Mouse (Mus musculus) heart, embryonic 15.5 days (tissue): ENCODE measurements around the gene Tbc1d24. TPM values are rescaled to one million over a fixed set of nuclear protein-coding genes. Genes with fewer than 3 reads are reported as not detected.

ENCODE experiments used
- ATAC-seq: fragments of 200-750 bp; cut with Nextera tagmentation; replicated peaks from 2 replicates; pipeline ENCODE4 v1.8.0; 2017; ENCODE audit warnings: low read depth, moderate TSS enrichment; ENCODE audit not compliant: insufficient number of reproducible peaks, insufficient read depth, low FRiP score
- H3K27ac ChIP-seq: fragments of 300-500 bp; sonication (generic); 2 replicates; pipeline ENCODE4 v1.5.1; 2015; ENCODE audit warnings: mild to moderate bottlenecking, inconsistent platforms
- H3K27me3 ChIP-seq: fragments of 300-500 bp; sonication (generic); 2 replicates; pipeline ENCODE4 v1.6.1; 2015; ENCODE audit warnings: inconsistent platforms
- H3K36me3 ChIP-seq: fragments of 300-500 bp; sonication (generic); 2 replicates; pipeline ENCODE4 v1.6.1; 2015; ENCODE audit warnings: mild to moderate bottlenecking, inconsistent platforms
- H3K4me1 ChIP-seq: fragments of 300-500 bp; sonication (generic); replicated peaks from 2 replicates; pipeline ENCODE4 v1.6.1; 2015; ENCODE audit warnings: inconsistent platforms
- H3K4me2 ChIP-seq: fragments of 300-500 bp; sonication (generic); 2 replicates; pipeline ENCODE4 v1.6.1; 2015; ENCODE audit warnings: inconsistent platforms, mild to moderate bottlenecking, moderate library complexity
- H3K4me3 ChIP-seq: fragments of 300-500 bp; sonication (generic); 2 replicates; pipeline ENCODE4 v1.5.1; 2015; ENCODE audit warnings: mild to moderate bottlenecking, inconsistent platforms
- H3K9ac ChIP-seq: fragments of 300-500 bp; sonication (generic); 2 replicates; pipeline ENCODE4 v1.6.1; 2015; ENCODE audit warnings: mild to moderate bottlenecking, inconsistent platforms
- H3K9me3 ChIP-seq: fragments of 300-500 bp; sonication (generic); replicated peaks from 2 replicates; pipeline ENCODE4 v1.6.1; 2016; ENCODE audit warnings: inconsistent platforms
- WGBS: fragments of 180-500 bp; shearing (Covaris S2); methylation state at CpG from one replicate; pipeline ENCODE4 v1.1.7; 2015; ENCODE audit warnings: mixed read lengths; 5-methylcytosine and 5-hydroxymethylcytosine counted together
- polyA plus RNA-seq: library from polyadenylated mRNA; unstranded; fragments of >200 nt; fragmentation: Nextera tagmentation; extraction: Ambion mirVana; gene quantifications from 2 replicates; pipeline ENCODE4 v1.2.1, GENCODE M21; 2015

Gene Tbc1d24
- polyA plus RNA-seq, 1 experiment from 2014 or later = 3.8 TPM

DNA sequence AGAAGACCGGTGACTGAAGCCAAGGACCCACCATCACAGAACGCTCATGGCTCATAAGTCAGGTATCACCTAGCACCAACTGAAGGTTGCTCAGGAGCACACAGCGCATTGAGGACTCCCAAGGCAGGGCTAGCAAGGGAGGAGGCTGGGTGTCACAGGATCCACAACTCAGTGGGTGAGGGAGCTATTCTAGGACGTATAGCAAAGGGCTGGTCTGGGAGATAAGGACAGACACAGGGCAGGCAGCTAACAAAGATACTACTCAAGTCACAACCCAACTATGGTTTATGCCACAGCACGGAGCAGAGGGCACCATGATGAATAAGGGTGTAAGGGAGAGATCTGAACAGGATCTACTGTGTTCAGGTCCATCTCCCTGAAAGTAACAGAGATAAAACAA lies 20.5 kb upstream of the Tbc1d24 start:
- no peak overlapping the region for H3K9ac ChIP-seq
- H3K4me2 ChIP-seq = no peak overlapping the region
- no peak overlapping the region for H3K4me3 ChIP-seq
- H3K9me3 ChIP-seq = no peaks in the 10 kb centered on the region
- no peak overlapping the region for H3K27ac ChIP-seq
- H3K36me3 ChIP-seq = peaks cover 75% of the 10 kb centered on the region
- 85% methylated on average over 5 of the region's 5 CpGs for WGBS
- no peak for ATAC-seq
- H3K4me1 ChIP-seq = peaks cover 4% of the 10 kb centered on the region
- no peaks in the 10 kb centered on the region for H3K27me3 ChIP-seq

DNA sequence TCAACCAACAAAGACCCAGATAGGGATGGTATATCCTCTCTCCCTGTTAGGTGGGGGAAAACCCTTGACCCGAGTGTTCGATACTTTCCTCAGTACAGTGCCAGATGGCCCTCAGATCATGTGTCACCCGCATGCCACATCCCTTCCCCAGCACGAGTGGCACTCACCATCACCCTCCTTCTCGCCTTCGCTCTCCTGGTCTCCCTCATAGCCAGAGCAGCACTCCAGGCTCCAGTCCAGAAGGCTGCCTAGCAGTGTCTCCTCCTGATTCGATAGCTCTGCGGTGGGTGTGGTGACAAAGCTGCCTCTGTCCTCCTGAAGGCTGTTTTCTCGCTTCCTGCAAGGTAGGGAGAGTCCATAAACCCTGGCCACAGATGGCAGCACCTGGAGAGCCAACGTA lies 19.4 kb upstream of the Tbc1d24 start:
- no peak for ATAC-seq
- H3K27me3 ChIP-seq = no peaks in the 10 kb centered on the region
- H3K9ac ChIP-seq = no peak overlapping the region
- H3K36me3 ChIP-seq = peaks cover 64% of the 10 kb centered on the region
- H3K9me3 ChIP-seq = no peaks in the 10 kb centered on the region
- no peak overlapping the region for H3K4me3 ChIP-seq
- peaks cover 10% of the 10 kb centered on the region for H3K4me1 ChIP-seq
- no peak overlapping the region for H3K4me2 ChIP-seq
- WGBS = 86% methylated on average over 10 of the region's 10 CpGs
- H3K27ac ChIP-seq = no peak overlapping the region

GRCm38 (mm10) chr17:24223513-24223912 lies 18.2 kb upstream of the Tbc1d24 start:
- H3K4me1 ChIP-seq = peaks cover 15% of the 10 kb centered on the region
- WGBS = 78% methylated on average over 5 of the region's 5 CpGs
- H3K9me3 ChIP-seq = no peaks in the 10 kb centered on the region
- H3K36me3 ChIP-seq = peaks cover 54% of the 10 kb centered on the region
- no peak overlapping the region for H3K4me2 ChIP-seq
- no peak overlapping the region for H3K9ac ChIP-seq
- H3K4me3 ChIP-seq = no peak overlapping the region
- ATAC-seq = no peak
- no peak overlapping the region for H3K27ac ChIP-seq
- no peaks in the 10 kb centered on the region for H3K27me3 ChIP-seq

DNA sequence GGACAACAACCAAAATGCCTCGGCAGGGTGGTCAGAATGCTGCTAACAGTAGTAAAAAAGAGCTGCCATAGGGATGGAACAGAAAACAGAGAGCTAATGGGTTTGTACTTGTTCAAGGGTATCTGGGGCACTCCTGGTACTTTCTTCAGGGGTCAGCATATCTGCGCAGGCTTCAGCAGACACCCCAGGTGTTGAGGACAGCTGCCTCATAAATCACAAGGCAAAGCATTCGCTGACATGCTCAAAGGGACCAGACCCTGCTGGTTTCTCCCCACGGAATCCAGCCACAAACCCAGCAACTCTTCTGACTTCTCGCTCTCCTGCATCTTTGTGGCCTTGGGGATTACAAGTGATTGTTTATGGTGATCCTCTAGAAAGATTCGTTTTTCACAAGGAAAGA lies 17.3 kb upstream of the Tbc1d24 start:
- Histone ChIP-seq H3K4me3 (no peak overlapping the region), H3K27me3 (no peaks in the 10 kb centered on the region), H3K36me3 (peaks cover 47% of the 10 kb centered on the region), H3K4me2 (no peak overlapping the region), H3K9ac (no peak overlapping the region), H3K4me1 (peaks cover 15% of the 10 kb centered on the region), H3K27ac (no peak overlapping the region), H3K9me3 (no peaks in the 10 kb centered on the region)
- WGBS = 74% methylated on average over 6 of the region's 6 CpGs
- ATAC-seq = no peak

DNA sequence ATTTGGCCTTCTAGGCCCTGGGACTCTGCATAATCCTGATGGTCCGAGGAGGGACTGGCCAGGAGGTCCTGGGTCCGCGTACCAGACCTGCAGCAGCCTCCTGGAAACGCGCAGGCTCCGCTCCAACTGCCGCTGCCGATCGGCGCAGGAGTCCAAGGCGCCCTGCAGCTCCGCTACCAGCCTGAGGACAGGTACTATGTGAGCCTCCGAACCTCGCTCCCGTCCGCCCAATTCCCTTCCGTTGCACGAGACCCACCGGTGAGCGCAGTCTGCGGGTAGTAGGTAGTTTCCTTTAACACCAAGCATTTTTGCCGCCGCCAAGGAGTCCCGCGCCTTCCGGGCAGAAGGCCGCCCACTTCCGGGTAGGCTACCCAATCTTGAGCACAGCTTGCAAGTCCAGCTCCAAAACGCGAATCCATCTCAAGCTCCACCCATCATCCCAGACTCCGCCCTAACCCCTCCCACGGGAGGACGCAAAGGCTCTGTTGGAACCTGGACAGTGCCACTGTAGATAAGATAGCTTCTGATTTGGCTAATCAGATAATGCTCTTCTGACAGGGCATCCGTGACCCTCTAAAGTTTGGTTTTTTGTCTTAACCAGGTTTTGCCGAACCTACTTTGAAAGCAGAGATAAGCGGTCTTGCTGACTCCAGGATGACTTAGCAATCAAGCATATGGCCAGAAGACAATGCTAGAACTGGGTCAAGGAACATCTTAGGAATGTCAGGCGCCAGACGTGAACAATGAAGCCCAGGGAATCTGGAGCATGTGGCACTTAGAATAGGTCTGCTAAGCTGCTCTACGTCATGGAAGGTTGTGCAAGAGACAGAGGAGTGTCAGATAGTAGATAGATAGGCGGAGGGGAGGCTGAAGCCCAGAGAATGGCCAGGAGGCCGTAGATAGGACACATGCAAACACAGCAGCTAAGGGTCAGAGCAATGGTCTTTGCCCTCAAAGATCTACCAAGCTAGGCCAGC lies 15.4 kb upstream of the Tbc1d24 start, which contains the start of gene Tedc2:
Tedc2 (minus strand) TSS at position 417 of the 977 bp plus-strand sequence.
- Histone ChIP-seq H3K9me3 (no peaks in the 10 kb centered on the region), H3K4me3 (peak within 1 kb of the TSS; percentile 73), H3K4me2 (peak within 1 kb of the TSS; percentile 82), H3K27ac (peak within 1 kb of the TSS; percentile 49), H3K36me3 (peaks cover 37% of the 10 kb centered on the region), H3K9ac (peak within 1 kb of the TSS; percentile 70), H3K27me3 (no peaks in the 10 kb centered on the region), H3K4me1 (peaks cover 15% of the 10 kb centered on the region)
- 2% methylated on average over 41 of the region's 41 CpGs for WGBS
- peak; percentile 90 for ATAC-seq

DNA sequence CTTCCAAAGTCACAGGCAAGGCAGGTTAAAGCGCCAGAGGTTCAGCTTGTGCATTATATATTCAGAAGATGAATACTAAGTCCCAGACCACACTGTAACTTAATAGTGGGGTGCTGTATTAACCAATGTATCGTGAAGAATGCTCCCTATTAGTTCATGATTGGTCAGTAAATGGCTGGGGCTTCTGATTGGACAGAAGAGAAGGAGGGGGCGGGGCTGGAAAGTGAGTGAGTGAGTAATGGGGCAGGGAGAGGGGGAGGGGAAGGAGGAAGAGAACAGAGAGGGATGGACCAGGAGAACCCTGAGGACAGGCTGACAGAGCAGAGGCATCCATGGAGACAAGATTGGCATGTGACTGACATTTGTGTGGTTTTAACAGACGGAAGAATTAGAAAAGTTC lies 11.5 kb upstream of the Tbc1d24 start:
- H3K9ac ChIP-seq = no peak overlapping the region
- peaks cover 20% of the 10 kb centered on the region for H3K4me1 ChIP-seq
- peaks cover 8% of the 10 kb centered on the region; the same call in 1 of the 2 replicates for H3K27me3 ChIP-seq
- no peaks in the 10 kb centered on the region for H3K9me3 ChIP-seq
- H3K4me2 ChIP-seq = no peak overlapping the region
- no peak overlapping the region for H3K4me3 ChIP-seq
- ATAC-seq = no peak
- H3K36me3 ChIP-seq = peaks cover 14% of the 10 kb centered on the region
- WGBS = 79% methylated on average over 4 of the region's 4 CpGs
- H3K27ac ChIP-seq = no peak overlapping the region

GRCm38 (mm10) chr17:24213186-24213585 lies 7.8 kb upstream of the Tbc1d24 start:
- no peak overlapping the region for H3K4me2 ChIP-seq
- peaks cover 32% of the 10 kb centered on the region for H3K4me1 ChIP-seq
- ATAC-seq = no peak
- no peaks in the 10 kb centered on the region for H3K9me3 ChIP-seq
- no peak overlapping the region for H3K9ac ChIP-seq
- WGBS = 77% methylated on average over 6 of the region's 6 CpGs
- H3K36me3 ChIP-seq = peaks cover 14% of the 10 kb centered on the region
- H3K4me3 ChIP-seq = no peak overlapping the region
- peaks cover 29% of the 10 kb centered on the region for H3K27me3 ChIP-seq
- no peak overlapping the region for H3K27ac ChIP-seq

GRCm38 (mm10) chr17:24212441-24213018 lies 7.2 kb upstream of the Tbc1d24 start:
- Histone ChIP-seq H3K36me3 (peaks cover 12% of the 10 kb centered on the region), H3K9ac (no peak overlapping the region), H3K9me3 (no peaks in the 10 kb centered on the region), H3K4me1 (peaks cover 38% of the 10 kb centered on the region), H3K27me3 (peaks cover 35% of the 10 kb centered on the region), H3K27ac (no peak overlapping the region), H3K4me3 (peak overlapping the region; percentile 50), H3K4me2 (peak overlapping the region; percentile 90)
- no peak for ATAC-seq
- WGBS = 30% methylated on average over 5 of the region's 5 CpGs

- Histone ChIP-seq H3K36me3 (peaks cover 10% of the 10 kb centered on the region), H3K9me3 (no peaks in the 10 kb centered on the region), H3K4me3 (peak overlapping the region; percentile 50), H3K4me1 (peaks cover 44% of the 10 kb centered on the region), H3K27me3 (peaks cover 42% of the 10 kb centered on the region), H3K4me2 (peak overlapping the region; percentile 90), H3K9ac (peak overlapping the region; percentile 66), H3K27ac (0 out of 2 replicates have a peak overlapping the region, but pooled peaks have one; percentile 8)
- WGBS = 3% methylated on average over 37 of the region's 37 CpGs
- ATAC-seq = no peak
Observed at GRCm38 (mm10) chr17:24211631-24212440, 6.5 kb upstream of the Tbc1d24 start.

- H3K4me2 ChIP-seq = no peak overlapping the region
- no peak overlapping the region for H3K27ac ChIP-seq
- peaks cover 51% of the 10 kb centered on the region for H3K27me3 ChIP-seq
- H3K9me3 ChIP-seq = no peaks in the 10 kb centered on the region
- H3K9ac ChIP-seq = no peak overlapping the region
- H3K36me3 ChIP-seq = peaks cover 4% of the 10 kb centered on the region
- no peak overlapping the region for H3K4me3 ChIP-seq
- H3K4me1 ChIP-seq = peaks cover 57% of the 10 kb centered on the region
- ATAC-seq = no peak
- WGBS = 71% methylated on average over 3 of the region's 3 CpGs
Observed at GRCm38 (mm10) chr17:24210591-24210990, 5.2 kb upstream of the Tbc1d24 start.

DNA sequence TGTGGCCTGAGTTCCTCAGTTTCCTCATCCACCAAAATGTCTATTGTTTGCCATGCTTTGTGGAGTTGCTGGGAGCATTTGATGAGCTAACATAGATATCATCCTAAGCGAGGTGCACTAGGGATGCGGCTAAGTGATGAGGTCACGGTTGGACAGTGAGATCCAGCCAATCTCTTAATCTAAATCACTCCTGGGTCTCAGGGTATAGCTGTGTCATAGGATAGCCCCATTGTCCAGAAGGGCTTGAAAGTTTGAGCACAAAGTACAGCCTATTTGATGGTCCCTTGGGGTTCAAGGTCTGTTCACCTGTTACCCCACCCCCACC lies 4.5 kb upstream of the Tbc1d24 start:
- Histone ChIP-seq H3K4me1 (peaks cover 59% of the 10 kb centered on the region), H3K36me3 (no peaks in the 10 kb centered on the region), H3K9ac (no peak overlapping the region), H3K27me3 (peaks cover 51% of the 10 kb centered on the region), H3K27ac (peak overlapping the region; percentile 66; the same call in 1 of the 2 replicates), H3K4me3 (no peak overlapping the region), H3K4me2 (no peak overlapping the region), H3K9me3 (no peaks in the 10 kb centered on the region)
- 65% methylated on average over 3 of the region's 3 CpGs for WGBS
- no peak for ATAC-seq
